Mouse (Mus musculus) midbrain, embryonic 13.5 days (tissue): ENCODE measurements at regions not wholly inside any gene's neighbourhood (a gene's known extent, or its start where the extent isn't known, plus 50 kb on each side); places are given as distances from the start of the nearest gene placed in this dataset.
A peak's percentile ranks its signal among the peaks of the same experiment; 100 is the strongest.

ENCODE experiments used
- ATAC-seq: fragments of 200-750 bp; cut with Nextera tagmentation; 2 replicates; pipeline ENCODE4 v1.8.0; 2017; ENCODE audit warnings: mild to moderate bottlenecking, moderate TSS enrichment, moderate library complexity
- H3K27ac ChIP-seq: fragments of 300-500 bp; sonication (generic); 2 replicates; pipeline ENCODE4 v1.5.1; 2015; ENCODE audit warnings: inconsistent platforms, mild to moderate bottlenecking, moderate library complexity
- H3K27me3 ChIP-seq: fragments of 300-500 bp; sonication (generic); 2 replicates; pipeline ENCODE4 v1.6.1; 2015; ENCODE audit warnings: mild to moderate bottlenecking, inconsistent platforms
- H3K36me3 ChIP-seq: fragments of 300-500 bp; sonication (generic); 2 replicates; pipeline ENCODE4 v1.6.1; 2015; ENCODE audit warnings: mild to moderate bottlenecking, inconsistent platforms
- H3K4me1 ChIP-seq: fragments of 300-500 bp; sonication (generic); replicated peaks from 2 replicates; pipeline ENCODE4 v1.6.1; 2015; ENCODE audit warnings: inconsistent platforms
- H3K4me2 ChIP-seq: fragments of 300-500 bp; sonication (generic); replicated peaks from 2 replicates; pipeline ENCODE4 v1.6.1; 2015; ENCODE audit warnings: moderate library complexity, mild to moderate bottlenecking, inconsistent platforms
- H3K4me3 ChIP-seq: fragments of 300-500 bp; sonication (generic); replicated peaks from 2 replicates; pipeline ENCODE4 v1.5.1; 2015; ENCODE audit warnings: mild to moderate bottlenecking, inconsistent platforms
- H3K9ac ChIP-seq: fragments of 300-500 bp; sonication (generic); replicated peaks from 2 replicates; pipeline ENCODE4 v1.6.1; 2015; ENCODE audit warnings: mild to moderate bottlenecking, inconsistent platforms
- H3K9me3 ChIP-seq: fragments of 300-500 bp; sonication (generic); 2 replicates; pipeline ENCODE4 v1.6.1; 2016; ENCODE audit warnings: mild to moderate bottlenecking, inconsistent platforms
- WGBS: fragments of 180-500 bp; shearing (Covaris S2); methylation state at CpG from one replicate; pipeline ENCODE4 v1.1.7; 2015; 5-methylcytosine and 5-hydroxymethylcytosine counted together

DNA sequence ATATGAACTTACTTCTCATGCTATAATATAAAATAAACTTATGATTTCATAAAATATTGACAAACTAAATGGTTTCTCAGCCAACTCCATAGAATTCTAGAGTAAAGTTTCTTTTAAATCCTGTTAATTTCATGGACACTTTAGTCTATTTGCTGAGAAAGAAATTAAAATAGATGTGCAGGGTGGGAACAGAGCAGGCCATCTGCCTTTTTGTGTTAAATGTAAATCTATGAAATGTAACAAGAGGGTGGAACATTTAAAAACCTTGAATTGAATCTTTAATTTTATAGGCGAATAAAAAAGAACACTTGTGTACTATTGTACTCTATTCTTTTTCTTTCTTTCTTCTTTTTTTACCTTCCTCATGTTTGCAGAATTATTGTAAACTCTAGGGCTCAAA, 1050.7 kb downstream of the Tbl1xr1 start:
- Histone ChIP-seq H3K27ac (no peak overlapping the region), H3K9me3 (no peaks in the 10 kb centered on the region), H3K36me3 (no peaks in the 10 kb centered on the region), H3K4me1 (no peaks in the 10 kb centered on the region), H3K9ac (no peak overlapping the region), H3K27me3 (no peaks in the 10 kb centered on the region), H3K4me3 (no peak overlapping the region), H3K4me2 (no peak overlapping the region)
- WGBS: 94% methylated on average over 1 of the region's 1 CpGs
- ATAC-seq: no peak

GRCm38 (mm10) chr3:23135551-23135950, 1059.1 kb downstream of the Tbl1xr1 start:
- Histone ChIP-seq H3K36me3 (no peaks in the 10 kb centered on the region), H3K27me3 (no peaks in the 10 kb centered on the region), H3K4me2 (no peak overlapping the region), H3K4me3 (no peak overlapping the region), H3K9me3 (no peaks in the 10 kb centered on the region), H3K4me1 (no peaks in the 10 kb centered on the region), H3K9ac (no peak overlapping the region), H3K27ac (no peak overlapping the region)
- 76% methylated on average over 1 of the region's 1 CpGs for WGBS
- ATAC-seq: no peak

DNA sequence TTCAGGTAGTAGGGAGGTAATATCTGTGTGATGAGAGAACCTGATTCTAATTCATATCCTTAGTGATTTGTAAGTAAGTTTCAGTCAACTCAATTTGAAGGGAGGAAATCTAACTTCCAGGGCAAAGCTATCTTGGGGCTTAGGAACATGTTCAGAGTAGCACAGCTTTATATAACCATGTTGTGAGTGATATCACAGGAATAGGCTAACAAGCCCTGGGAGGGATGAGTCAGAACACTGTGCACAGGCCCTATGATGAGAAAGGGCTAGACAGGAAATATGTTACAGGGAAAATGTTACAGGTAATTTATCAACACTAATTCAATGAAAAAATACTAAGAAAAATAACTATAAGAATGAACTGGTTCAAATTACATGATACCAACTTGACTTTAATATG, 1062.5 kb downstream of the Tbl1xr1 start:
- Histone ChIP-seq H3K36me3 (no peaks in the 10 kb centered on the region), H3K4me1 (no peaks in the 10 kb centered on the region), H3K4me3 (no peak overlapping the region), H3K9me3 (no peaks in the 10 kb centered on the region), H3K27me3 (no peaks in the 10 kb centered on the region), H3K4me2 (no peak overlapping the region), H3K9ac (no peak overlapping the region), H3K27ac (no peak overlapping the region)
- no peak for ATAC-seq

DNA sequence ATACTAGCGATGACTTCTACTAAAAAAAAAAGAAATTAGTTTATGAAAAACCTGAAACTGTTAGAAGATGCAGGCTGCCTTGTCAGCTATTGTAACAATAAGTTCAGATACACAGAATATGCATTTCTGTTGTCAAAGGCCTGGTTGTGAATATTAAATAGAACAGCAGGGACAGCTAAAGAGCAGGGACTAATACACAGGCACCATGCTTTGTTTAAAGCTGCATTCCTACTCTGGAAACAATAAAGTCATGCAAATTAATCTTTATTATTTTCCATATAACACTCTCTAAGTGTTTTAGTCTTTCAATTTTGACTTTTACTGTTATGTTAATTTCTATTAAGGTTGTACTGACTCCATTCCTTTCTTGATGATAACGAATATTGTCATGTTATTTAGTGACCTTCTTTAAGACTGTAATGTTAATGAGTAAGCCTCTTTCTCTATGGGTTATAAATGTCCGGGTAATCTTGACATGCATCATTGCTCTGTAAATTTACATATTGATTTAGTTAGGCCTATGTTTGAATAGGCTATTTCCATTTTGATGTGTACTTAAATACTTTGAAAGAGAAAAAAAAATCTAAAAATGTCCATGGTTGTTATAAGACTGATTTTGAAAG, 1088.5 kb downstream of the Tbl1xr1 start:
- H3K27ac ChIP-seq: no peak overlapping the region
- no peak overlapping the region for H3K4me2 ChIP-seq
- H3K9me3 ChIP-seq: no peaks in the 10 kb centered on the region
- WGBS: 52% methylated on average over 3 of the region's 3 CpGs
- H3K9ac ChIP-seq: no peak overlapping the region
- no peaks in the 10 kb centered on the region for H3K27me3 ChIP-seq
- no peaks in the 10 kb centered on the region for H3K4me1 ChIP-seq
- ATAC-seq: 0 out of 2 replicates have a peak, but pooled peaks have one; percentile 37
- H3K4me3 ChIP-seq: no peak overlapping the region
- H3K36me3 ChIP-seq: no peaks in the 10 kb centered on the region

DNA sequence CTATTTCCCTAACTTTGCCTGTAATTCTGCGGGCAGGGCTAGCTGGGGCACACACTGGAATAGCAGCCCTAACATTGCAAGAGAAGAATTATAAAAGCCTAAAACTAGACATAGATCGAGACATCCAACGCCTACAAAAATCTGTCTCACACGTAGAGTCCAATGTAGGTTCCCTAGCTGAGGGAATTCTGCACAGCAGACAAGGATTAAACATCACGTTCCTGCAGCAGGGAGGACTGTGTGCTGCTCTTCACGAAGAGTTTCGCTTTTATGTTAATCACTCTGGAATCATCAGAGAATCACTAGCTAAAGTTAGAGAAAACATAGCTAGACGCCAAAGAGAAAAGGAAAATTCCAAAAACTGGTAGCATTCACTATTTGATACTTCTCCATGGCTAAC, 1106.9 kb downstream of the Tbl1xr1 start:
- Histone ChIP-seq H3K27me3 (no peaks in the 10 kb centered on the region), H3K27ac (no peak overlapping the region), H3K36me3 (no peaks in the 10 kb centered on the region), H3K4me3 (no peak overlapping the region), H3K9ac (no peak overlapping the region), H3K4me1 (no peaks in the 10 kb centered on the region), H3K9me3 (no peaks in the 10 kb centered on the region), H3K4me2 (no peak overlapping the region)
- 91% methylated on average over 8 of the region's 8 CpGs for WGBS
- ATAC-seq: no peak

- no peaks in the 10 kb centered on the region for H3K36me3 ChIP-seq
- H3K27ac ChIP-seq: no peak overlapping the region
- 84% methylated on average over 4 of the region's 4 CpGs for WGBS
- H3K27me3 ChIP-seq: no peaks in the 10 kb centered on the region
- H3K9ac ChIP-seq: no peak overlapping the region
- H3K4me1 ChIP-seq: no peaks in the 10 kb centered on the region
- no peak overlapping the region for H3K4me3 ChIP-seq
- no peak overlapping the region for H3K4me2 ChIP-seq
- no peaks in the 10 kb centered on the region for H3K9me3 ChIP-seq
- no peak for ATAC-seq
Observed at GRCm38 (mm10) chr3:23188479-23188878, 1112.0 kb downstream of the Tbl1xr1 start.

DNA sequence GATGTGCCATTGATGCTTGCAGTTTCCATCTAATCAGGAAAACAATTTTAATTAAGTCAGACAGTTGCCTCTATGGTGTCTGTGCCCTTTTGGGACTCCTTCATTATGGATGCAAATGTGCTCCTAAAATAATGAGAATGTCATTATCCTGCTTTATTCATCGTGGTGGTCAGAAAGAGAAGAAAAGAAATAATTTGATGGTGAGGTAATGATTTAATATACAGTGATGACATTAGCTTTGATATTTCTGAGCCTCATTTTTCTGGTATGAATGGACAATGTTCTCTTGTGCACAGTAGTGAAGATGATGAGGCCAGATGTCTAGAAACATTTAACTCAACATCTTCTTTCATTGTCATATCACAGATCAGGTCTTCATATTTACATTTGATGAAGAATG, 1123.6 kb downstream of the Tbl1xr1 start:
- no peak overlapping the region for H3K9ac ChIP-seq
- 68% methylated on average over 1 of the region's 1 CpGs for WGBS
- no peak overlapping the region for H3K4me2 ChIP-seq
- ATAC-seq: no peak
- H3K27me3 ChIP-seq: no peaks in the 10 kb centered on the region
- H3K36me3 ChIP-seq: no peaks in the 10 kb centered on the region
- H3K4me1 ChIP-seq: no peaks in the 10 kb centered on the region
- H3K27ac ChIP-seq: no peak overlapping the region
- no peak overlapping the region for H3K4me3 ChIP-seq
- H3K9me3 ChIP-seq: no peaks in the 10 kb centered on the region

DNA sequence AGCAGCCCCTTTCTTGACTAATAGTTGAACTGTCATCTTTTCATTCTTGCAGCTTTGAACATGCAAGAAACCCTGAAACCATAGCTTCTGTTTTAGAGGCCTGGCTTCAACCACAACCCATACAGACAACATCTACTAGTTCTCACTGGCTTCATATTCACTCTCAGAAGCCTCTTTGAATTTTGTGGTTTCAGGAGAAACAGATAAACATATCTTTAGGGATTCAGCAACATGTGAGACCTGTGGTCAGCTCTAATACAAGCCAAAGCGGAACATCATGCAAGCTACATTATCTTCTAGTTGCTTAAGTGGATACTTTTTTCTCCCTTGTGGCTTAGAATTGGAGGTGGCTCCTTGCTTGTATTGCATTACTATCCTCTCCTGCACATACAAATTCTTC, 1138.0 kb downstream of the Tbl1xr1 start:
- Histone ChIP-seq H3K4me3 (no peak overlapping the region), H3K4me2 (no peak overlapping the region), H3K9me3 (no peaks in the 10 kb centered on the region), H3K27ac (no peak overlapping the region), H3K36me3 (no peaks in the 10 kb centered on the region), H3K9ac (no peak overlapping the region), H3K4me1 (no peaks in the 10 kb centered on the region), H3K27me3 (no peaks in the 10 kb centered on the region)
- ATAC-seq: no peak
- 92% methylated on average over 1 of the region's 1 CpGs for WGBS

GRCm38 (mm10) chr3:23216754-23217153, 1140.3 kb downstream of the Tbl1xr1 start:
- H3K4me2 ChIP-seq: no peak overlapping the region
- H3K27ac ChIP-seq: no peak overlapping the region
- H3K4me1 ChIP-seq: no peaks in the 10 kb centered on the region
- no peaks in the 10 kb centered on the region for H3K27me3 ChIP-seq
- no peak overlapping the region for H3K4me3 ChIP-seq
- H3K9ac ChIP-seq: no peak overlapping the region
- no peaks in the 10 kb centered on the region for H3K36me3 ChIP-seq
- no peaks in the 10 kb centered on the region for H3K9me3 ChIP-seq
- 74% methylated on average over 1 of the region's 1 CpGs for whole genome bisulfite sequencing
- ATAC-seq: no peak

- H3K9ac ChIP-seq: no peak overlapping the region
- no peaks in the 10 kb centered on the region for H3K36me3 ChIP-seq
- H3K4me2 ChIP-seq: no peak overlapping the region
- WGBS: 90% methylated on average over 2 of the region's 2 CpGs
- no peaks in the 10 kb centered on the region for H3K27me3 ChIP-seq
- no peaks in the 10 kb centered on the region for H3K4me1 ChIP-seq
- H3K4me3 ChIP-seq: no peak overlapping the region
- no peak for ATAC-seq
- H3K27ac ChIP-seq: no peak overlapping the region
- H3K9me3 ChIP-seq: no peaks in the 10 kb centered on the region
Observed at GRCm38 (mm10) chr3:23248291-23248690, 1171.8 kb downstream of the Tbl1xr1 start.

GRCm38 (mm10) chr3:23252180-23252579, 1175.7 kb downstream of the Tbl1xr1 start:
- Histone ChIP-seq H3K4me3 (no peak overlapping the region), H3K9ac (no peak overlapping the region), H3K27me3 (no peaks in the 10 kb centered on the region), H3K9me3 (no peaks in the 10 kb centered on the region), H3K27ac (no peak overlapping the region), H3K36me3 (no peaks in the 10 kb centered on the region), H3K4me2 (no peak overlapping the region), H3K4me1 (no peaks in the 10 kb centered on the region)
- ATAC-seq: no peak

GRCm38 (mm10) chr3:23298818-23299217, 1222.4 kb downstream of the Tbl1xr1 start:
- no peak overlapping the region for H3K27ac ChIP-seq
- no peak overlapping the region for H3K4me2 ChIP-seq
- H3K27me3 ChIP-seq: no peaks in the 10 kb centered on the region
- no peaks in the 10 kb centered on the region for H3K4me1 ChIP-seq
- no peak overlapping the region for H3K9ac ChIP-seq
- no peaks in the 10 kb centered on the region for H3K9me3 ChIP-seq
- no peak for ATAC-seq
- 92% methylated on average over 7 of the region's 7 CpGs for WGBS
- no peaks in the 10 kb centered on the region for H3K36me3 ChIP-seq
- no peak overlapping the region for H3K4me3 ChIP-seq

- Histone ChIP-seq H3K9me3 (no peaks in the 10 kb centered on the region), H3K4me2 (no peak overlapping the region), H3K9ac (no peak overlapping the region), H3K4me1 (no peaks in the 10 kb centered on the region), H3K36me3 (no peaks in the 10 kb centered on the region), H3K27ac (no peak overlapping the region), H3K4me3 (no peak overlapping the region), H3K27me3 (no peaks in the 10 kb centered on the region)
- ATAC-seq: no peak
- WGBS: 80% methylated on average over 2 of the region's 2 CpGs
Observed at GRCm38 (mm10) chr3:23334216-23334615, 1257.8 kb downstream of the Tbl1xr1 start.
